Mouse (Mus musculus) intestine, embryonic 14.5 days (tissue): ENCODE measurements around the gene Cdk5rap2. TPM values are rescaled to one million over a fixed set of nuclear protein-coding genes. Genes with fewer than 3 reads are reported as not detected.

Source experiments
- ATAC-seq: fragments of 200-750 bp; cut with Nextera tagmentation; replicated peaks from 2 replicates; pipeline ENCODE4 v1.8.0; 2017; ENCODE audit warnings: low read depth, moderate number of reproducible peaks, moderate TSS enrichment, moderate library complexity; ENCODE audit not compliant: low FRiP score, low TSS enrichment
- DNase-seq: peaks from one replicate; pipeline ENCODE4 v3.0.0-alpha.2; 2018; ENCODE audit warnings: low spot score
- H3K27ac ChIP-seq: fragments of 300-500 bp; sonication (generic); 2 replicates; pipeline ENCODE4 v1.5.1; 2014; ENCODE audit warnings: low read depth, mild to moderate bottlenecking, control low read depth
- H3K27me3 ChIP-seq: fragments of 300-500 bp; sonication (generic); replicated peaks from 2 replicates; pipeline ENCODE4 v1.6.1; 2014; ENCODE audit warnings: low read length, control low read depth; ENCODE audit not compliant: control insufficient read depth, insufficient read depth
- H3K36me3 ChIP-seq: fragments of 300-500 bp; sonication (generic); 2 replicates; pipeline ENCODE4 v1.6.1; 2014; ENCODE audit warnings: low read length, control low read depth; ENCODE audit not compliant: control insufficient read depth, insufficient read depth
- H3K4me1 ChIP-seq: fragments of 300-500 bp; sonication (generic); replicated peaks from 2 replicates; pipeline ENCODE4 v1.6.1; 2014; ENCODE audit warnings: low read length, control low read depth, mixed read lengths; ENCODE audit not compliant: control insufficient read depth, insufficient read depth
- H3K4me2 ChIP-seq: fragments of 300-500 bp; sonication (generic); 2 replicates; pipeline ENCODE4 v1.6.1; 2014; ENCODE audit warnings: low read length
- H3K4me3 ChIP-seq: fragments of 300-500 bp; sonication (generic); 2 replicates; pipeline ENCODE4 v1.5.1; 2014; ENCODE audit warnings: low read depth, low read length, control low read depth, mixed read lengths
- H3K9ac ChIP-seq: fragments of 300-500 bp; sonication (generic); 2 replicates; pipeline ENCODE4 v1.6.1; 2014; ENCODE audit warnings: mild to moderate bottlenecking, low read length
- H3K9me3 ChIP-seq: fragments of 300-500 bp; sonication (generic); 2 replicates; pipeline ENCODE4 v1.6.1; 2016; ENCODE audit warnings: low read length, control low read depth; ENCODE audit not compliant: control insufficient read depth
- WGBS: fragments of 180-500 bp; shearing (Covaris S2); extraction: QIAGEN DNeasy Blood & Tissue Kit; methylation state at CpG from one replicate; pipeline ENCODE4 v1.1.7; 2014; 5-methylcytosine and 5-hydroxymethylcytosine counted together
- polyA plus RNA-seq: library from polyadenylated mRNA; unstranded; fragments of >200 nt; fragmentation: Nextera tagmentation; extraction: Ambion mirVana; gene quantifications from 2 replicates; pipeline ENCODE4 v1.2.1, GENCODE M21; 2014

Cdk5rap2 gene
- polyA plus RNA-seq, 1 experiment from 2014 or later: 20.0 TPM

- no peak overlapping the region for H3K4me2 ChIP-seq
- ATAC-seq (no peak), DNase-seq (no peak)
- no peak overlapping the region for H3K4me3 ChIP-seq
- H3K36me3 ChIP-seq: peaks cover 32% of the 10 kb centered on the region
- H3K4me1 ChIP-seq: no peaks in the 10 kb centered on the region
- no peak overlapping the region for H3K27ac ChIP-seq
- WGBS: 86% methylated on average over 1 of the region's 1 CpGs
- H3K27me3 ChIP-seq: no peaks in the 10 kb centered on the region
- H3K9me3 ChIP-seq: no peaks in the 10 kb centered on the region
- H3K9ac ChIP-seq: no peak overlapping the region
Observed at GRCm38 (mm10) chr4:70221370-70221769, 188.9 kb downstream of the Cdk5rap2 start.

- 75% methylated on average over 10 of the region's 10 CpGs for WGBS
- Histone ChIP-seq H3K36me3 (peaks cover 32% of the 10 kb centered on the region), H3K4me2 (no peak overlapping the region), H3K9me3 (no peaks in the 10 kb centered on the region), H3K4me1 (no peaks in the 10 kb centered on the region), H3K9ac (no peak overlapping the region), H3K27ac (no peak overlapping the region), H3K27me3 (no peaks in the 10 kb centered on the region), H3K4me3 (no peak overlapping the region)
- DNase-seq: no peak
- ATAC-seq: 0 out of 2 replicates have a peak, but pooled peaks have one; percentile 36
Observed at GRCm38 (mm10) chr4:70220277-70221180, 189.7 kb downstream of the Cdk5rap2 start.

DNA sequence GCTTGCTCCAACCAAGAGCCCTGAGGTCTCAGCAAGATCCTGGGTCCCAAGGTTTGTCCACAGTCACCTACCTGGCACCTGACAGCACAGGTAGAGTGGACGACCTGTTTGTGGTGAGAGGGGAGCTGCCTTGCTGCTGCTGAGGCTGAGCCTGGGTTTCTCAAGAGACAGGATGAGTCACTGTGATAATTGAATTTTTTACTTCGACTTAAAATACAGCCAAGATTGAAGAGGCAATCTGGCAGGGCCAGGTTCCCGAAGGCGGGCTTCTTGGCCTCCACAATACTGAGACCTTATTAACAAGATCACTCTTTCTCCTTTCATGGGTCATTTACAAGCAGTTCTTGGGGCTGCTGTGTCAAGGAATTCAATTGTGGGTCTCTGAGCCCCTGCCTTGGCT is 190.5 kb downstream of the Cdk5rap2 start:
- 80% methylated on average over 4 of the region's 4 CpGs for WGBS
- H3K9ac ChIP-seq: no peak overlapping the region
- no peak overlapping the region for H3K4me3 ChIP-seq
- H3K27ac ChIP-seq: no peak overlapping the region
- DNase-seq (no peak), ATAC-seq (no peak)
- H3K36me3 ChIP-seq: peaks cover 28% of the 10 kb centered on the region
- H3K4me2 ChIP-seq: no peak overlapping the region
- no peaks in the 10 kb centered on the region for H3K9me3 ChIP-seq
- H3K27me3 ChIP-seq: no peaks in the 10 kb centered on the region
- H3K4me1 ChIP-seq: no peaks in the 10 kb centered on the region

DNA sequence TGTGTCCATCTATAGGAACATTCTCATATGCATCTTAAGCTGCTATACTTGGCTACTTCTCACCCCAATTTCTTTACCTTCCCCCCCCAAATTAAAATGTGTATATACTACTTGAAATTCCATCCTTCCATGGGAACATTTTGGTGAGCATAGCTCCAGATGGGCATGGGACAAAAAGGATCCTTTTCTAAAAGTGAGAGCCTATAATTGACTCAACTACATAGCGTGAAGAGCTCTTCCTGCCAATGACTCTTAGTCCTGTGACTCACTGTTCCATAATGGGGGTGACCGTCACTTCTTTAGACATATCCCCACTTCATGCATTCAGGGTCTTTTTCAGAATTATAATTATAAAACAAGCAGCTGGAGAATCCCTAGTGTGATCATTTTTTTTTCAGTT is 224.3 kb downstream of the Cdk5rap2 start:
- Histone ChIP-seq H3K4me1 (no peaks in the 10 kb centered on the region), H3K27ac (no peak overlapping the region), H3K9me3 (no peaks in the 10 kb centered on the region), H3K27me3 (no peaks in the 10 kb centered on the region), H3K36me3 (no peaks in the 10 kb centered on the region), H3K9ac (no peak overlapping the region), H3K4me3 (no peak overlapping the region), H3K4me2 (no peak overlapping the region)
- ATAC-seq: no peak
- WGBS: 93% methylated on average over 2 of the region's 2 CpGs
- DNase-seq: no peak

Other genes with a start within 250 kb of the Cdk5rap2 start
- gene Megf9, start 124.6 kb upstream of the Cdk5rap2 start, polyA plus RNA-seq: 8.0 and 8.6 TPM in 2 replicates